Mouse (Mus musculus) heart, postnatal 0 days (tissue): Measurements from ENCODE around the gene Hopx. TPM values are rescaled to one million over a fixed set of nuclear protein-coding genes. Genes with fewer than 3 reads are reported as not detected.

Source experiments
- ATAC-seq: fragments of 200-750 bp; cut with Nextera tagmentation; 2 replicates; pipeline ENCODE4 v1.8.0; 2017; ENCODE audit warnings: low read depth, moderate number of reproducible peaks, moderate library complexity; ENCODE audit not compliant: insufficient read depth
- DNase-seq: peaks from one replicate; pipeline ENCODE4 v3.0.0-alpha.2; 2016; ENCODE audit warnings: low spot score
- H3K27ac ChIP-seq: fragments of 300-500 bp; sonication (generic); 2 replicates; pipeline ENCODE4 v1.5.1; 2014; ENCODE audit warnings: low read depth, mild to moderate bottlenecking
- H3K27me3 ChIP-seq: fragments of 300-500 bp; sonication (generic); 2 replicates; pipeline ENCODE4 v1.6.1; 2014; ENCODE audit warnings: low read length, mixed read lengths; ENCODE audit not compliant: control insufficient read depth, insufficient read depth
- H3K36me3 ChIP-seq: fragments of 300-500 bp; sonication (generic); replicated peaks from 2 replicates; pipeline ENCODE4 v1.6.1; 2014; ENCODE audit warnings: low read length, mixed read lengths; ENCODE audit not compliant: control insufficient read depth, insufficient read depth
- H3K4me1 ChIP-seq: fragments of 300-500 bp; sonication (generic); 2 replicates; pipeline ENCODE4 v1.6.1; 2014; ENCODE audit warnings: antibody characterized with exemption; ENCODE audit not compliant: control insufficient read depth, insufficient read depth
- H3K4me2 ChIP-seq: fragments of 300-500 bp; sonication (generic); 2 replicates; pipeline ENCODE4 v1.6.1; 2014; ENCODE audit warnings: low read depth, mild to moderate bottlenecking, low read length, moderate library complexity
- H3K4me3 ChIP-seq: fragments of 300-500 bp; sonication (generic); 2 replicates; pipeline ENCODE4 v1.5.1; 2014; ENCODE audit warnings: low read depth, low read length
- H3K9ac ChIP-seq: fragments of 300-500 bp; sonication (generic); replicated peaks from 2 replicates; pipeline ENCODE4 v1.6.1; 2014; ENCODE audit warnings: low read depth, low read length, mixed read lengths
- H3K9me3 ChIP-seq: fragments of 300-500 bp; sonication (generic); replicated peaks from 2 replicates; pipeline ENCODE4 v1.6.1; 2016; ENCODE audit warnings: low read length; ENCODE audit not compliant: control insufficient read depth
- CTCF ChIP-seq: IDR thresholded peaks from 2 replicates; pipeline ENCODE4 v1.5.1; 2016; ENCODE audit warnings: antibody characterized with exemption, control low read depth, low read depth
- EP300 ChIP-seq: IDR thresholded peaks from 2 replicates; pipeline ENCODE4 v1.6.1; 2016; ENCODE audit warnings: antibody characterized with exemption, low read depth
- WGBS: fragments of 180-500 bp; shearing (Covaris S2); extraction: QIAGEN DNeasy Blood & Tissue Kit; methylation state at CpG from one replicate; pipeline ENCODE4 v1.1.7; 2014; 5-methylcytosine and 5-hydroxymethylcytosine counted together
- polyA plus RNA-seq: library from polyadenylated mRNA; unstranded; fragments of >200 nt; fragmentation: Nextera tagmentation; extraction: Ambion mirVana; gene quantifications from 2 replicates; pipeline ENCODE4 v1.2.1, GENCODE M21; 2015
- total RNA-seq: library from RNA; depleted of rRNA; stranded (reverse); fragments of >200 nt; gene quantifications from 2 replicates; pipeline ENCODE4 v1.2.3, GENCODE M21; 2014; ENCODE audit warnings: low replicate concordance

Gene Hopx
- total and polyA plus RNA-seq, 2 experiments from 2014 or later, result 41.0 to 558 TPM

GRCm38 (mm10) chr5:77120701-77121100 is 5.8 kb upstream of the Hopx start:
- H3K36me3 ChIP-seq, result no peaks in the 10 kb centered on the region

DNA sequence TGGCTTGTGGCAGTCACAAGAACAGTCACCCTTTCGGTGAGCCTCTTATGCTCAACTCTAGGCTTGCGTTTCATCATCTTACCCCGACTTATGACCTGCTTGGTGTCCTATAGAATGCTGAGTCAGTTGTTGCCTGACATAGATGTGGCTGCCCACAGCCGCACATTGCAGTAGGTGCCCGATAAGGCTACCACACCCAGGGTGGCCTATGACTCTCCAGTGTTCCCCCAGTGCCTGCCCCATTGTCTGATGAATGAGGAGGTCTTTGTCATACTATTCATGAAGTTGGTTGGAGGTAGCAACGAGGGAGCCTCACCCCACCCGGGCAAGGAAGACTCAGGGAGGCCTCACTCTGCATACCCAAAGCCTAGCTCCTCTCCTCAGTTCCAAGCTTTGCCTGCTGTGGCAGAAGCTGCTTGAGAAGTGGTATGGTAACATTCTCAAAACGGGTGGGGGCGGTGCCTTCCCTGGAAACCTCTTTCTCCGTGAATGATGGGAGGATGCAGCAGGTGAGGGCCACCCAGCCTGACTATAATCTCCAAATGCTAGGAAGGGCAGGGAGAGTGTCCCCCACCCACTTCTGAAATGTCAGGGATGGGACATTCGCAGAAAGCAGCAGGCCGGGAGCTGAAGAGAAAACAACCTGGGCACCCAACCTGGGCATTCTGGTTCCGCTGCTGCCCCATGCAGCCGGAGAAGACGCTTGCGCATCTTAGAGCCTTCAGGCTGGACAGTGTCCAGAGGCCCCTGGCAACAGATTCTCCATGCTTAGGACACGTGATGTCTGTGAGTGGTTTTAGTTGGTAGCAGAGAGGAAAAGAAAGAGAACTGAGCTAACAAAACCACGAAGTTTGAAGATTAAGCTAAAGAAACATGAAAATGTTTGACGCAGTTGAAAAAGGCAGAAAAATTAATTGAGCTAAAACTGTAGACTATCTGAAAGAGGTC is 4.8 kb upstream of the Hopx start:
- TF ChIP-seq CTCF, result no peak
- no peak for TF ChIP-seq EP300
- Histone ChIP-seq H3K9ac (no peak overlapping the region), H3K4me3 (no peak overlapping the region), H3K4me1 (peaks cover 45% of the 10 kb centered on the region), H3K4me2 (no peak overlapping the region), H3K27me3 (no peaks in the 10 kb centered on the region), H3K9me3 (no peaks in the 10 kb centered on the region), H3K36me3 (no peaks in the 10 kb centered on the region), H3K27ac (no peak overlapping the region)
- ATAC-seq, result no peak
- DNase-seq, result no peak
- WGBS, result 85% methylated on average over 19 of the region's 19 CpGs

More at GRCm38 (mm10) chr5:77120701-77121100, 5.8 kb upstream of the Hopx start:
- 71% methylated on average over 7 of the region's 7 CpGs for WGBS
- TF ChIP-seq CTCF (no peak), EP300 (no peak)
- Histone ChIP-seq H3K4me2 (no peak overlapping the region), H3K4me3 (no peak overlapping the region), H3K9me3 (no peaks in the 10 kb centered on the region), H3K27ac (no peak overlapping the region), H3K9ac (no peak overlapping the region), H3K4me1 (peaks cover 43% of the 10 kb centered on the region), H3K27me3 (no peaks in the 10 kb centered on the region)
- no peak for DNase-seq
- ATAC-seq, result no peak

DNA sequence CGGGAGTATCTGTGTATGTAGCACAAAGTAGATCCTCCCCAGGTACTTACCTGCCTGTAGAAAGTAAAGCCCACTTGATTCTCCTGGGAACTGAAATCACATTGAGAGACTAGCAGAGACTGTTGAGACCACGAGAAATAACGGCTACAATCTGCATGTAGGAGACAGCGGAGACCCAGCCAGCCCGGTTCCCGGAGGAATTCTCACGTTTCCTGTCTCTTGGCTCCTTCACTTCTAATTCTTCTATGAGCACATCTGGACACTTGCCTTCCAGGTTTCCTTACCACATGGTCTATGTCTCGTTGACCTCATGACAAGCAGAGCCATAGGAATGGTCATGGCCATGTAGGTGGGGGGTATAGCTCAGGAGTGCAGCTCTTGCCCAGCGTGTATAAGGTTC is 811 bp upstream of the Hopx start:
- H3K27me3 ChIP-seq, result no peaks in the 10 kb centered on the region
- no peak overlapping the region for H3K4me3 ChIP-seq
- 67% methylated on average over 9 of the region's 9 CpGs for WGBS
- no peaks in the 10 kb centered on the region for H3K9me3 ChIP-seq
- no peaks in the 10 kb centered on the region for H3K36me3 ChIP-seq
- H3K9ac ChIP-seq, result no peak overlapping the region
- peak overlapping the region; percentile 85 for H3K27ac ChIP-seq
- no peak for TF ChIP-seq CTCF
- no peak for TF ChIP-seq EP300
- ATAC-seq, result no peak
- H3K4me1 ChIP-seq, result peaks cover 17% of the 10 kb centered on the region
- H3K4me2 ChIP-seq, result peak overlapping the region; percentile 67; the same call in 1 of the 2 replicates
- DNase-seq, result no peak

- peak overlapping the region; percentile 67 for H3K4me2 ChIP-seq
- H3K9ac ChIP-seq, result peak overlapping the region; percentile 57
- TF ChIP-seq CTCF (no peak), EP300 (no peak)
- peaks cover 17% of the 10 kb centered on the region for H3K4me1 ChIP-seq
- ATAC-seq (no peak), DNase-seq (no peak)
- peak overlapping the region; percentile 85 for H3K27ac ChIP-seq
- 44% methylated on average over 3 of the region's 3 CpGs for WGBS
- no peaks in the 10 kb centered on the region for H3K9me3 ChIP-seq
- H3K27me3 ChIP-seq, result no peaks in the 10 kb centered on the region
- peak overlapping the region; percentile 54 for H3K4me3 ChIP-seq
- H3K36me3 ChIP-seq, result no peaks in the 10 kb centered on the region; the same call in 1 of the 2 replicates
Observed at GRCm38 (mm10) chr5:77113773-77114172, 1.1 kb downstream of the Hopx start.

- 25% methylated on average over 2 of the region's 2 CpGs for WGBS
- ATAC-seq (no peak), DNase-seq (no peak)
- Histone ChIP-seq H3K4me3 (peak overlapping the region; percentile 34), H3K4me2 (peak overlapping the region; percentile 63), H3K9ac (peak overlapping the region; percentile 37), H3K9me3 (no peaks in the 10 kb centered on the region), H3K27me3 (no peaks in the 10 kb centered on the region), H3K27ac (peak overlapping the region; percentile 57), H3K4me1 (peaks cover 14% of the 10 kb centered on the region), H3K36me3 (no peaks in the 10 kb centered on the region; the same call in 1 of the 2 replicates)
- TF ChIP-seq EP300, result no peak
- TF ChIP-seq CTCF, result no peak
Observed at GRCm38 (mm10) chr5:77112066-77112465, 2.9 kb downstream of the Hopx start.
